Mouse (Mus musculus) CD4-positive helper T cell, adult 2 months (primary cell): ENCODE data around the gene a.
"Not testable (repeated sequence)": the region's sequence is repeated elsewhere in the genome, so short reads cannot be mapped to it uniquely, and the experiment has no call there.

Experiments
- DNase-seq: peaks from one replicate; pipeline ENCODE4 v3.0.0-alpha.2; 2012; ENCODE audit warnings: low read depth, missing footprints, low spot score

Gene a

GRCm38 (mm10) chr2:154922134-154922533 lies 130.9 kb downstream of the a start:
- DNase-seq: not testable (repeated sequence)

- no peak for DNase-seq
Observed at GRCm38 (mm10) chr2:154925411-154926031, 134.3 kb downstream of the a start.

- DNase-seq: no peak
Observed at GRCm38 (mm10) chr2:154926843-154927242, 135.6 kb downstream of the a start.

GRCm38 (mm10) chr2:154928298-154928697 lies 137.1 kb downstream of the a start:
- no peak for DNase-seq

GRCm38 (mm10) chr2:154933884-154934283 lies 142.7 kb downstream of the a start:
- peak; percentile 40 for DNase-seq

- DNase-seq: no peak
Observed at GRCm38 (mm10) chr2:154936106-154936505, 144.9 kb downstream of the a start.

GRCm38 (mm10) chr2:154936536-154937155 lies 145.4 kb downstream of the a start:
- DNase-seq: no peak

GRCm38 (mm10) chr2:154937547-154938390 lies 146.6 kb downstream of the a start:
- no peak for DNase-seq

GRCm38 (mm10) chr2:154941952-154942351 lies 150.8 kb downstream of the a start:
- DNase-seq: no peak

GRCm38 (mm10) chr2:154942546-154942945 lies 151.3 kb downstream of the a start:
- no peak for DNase-seq

- peak; percentile 49 for DNase-seq
Observed at GRCm38 (mm10) chr2:154943101-154943500, 151.9 kb downstream of the a start.

- DNase-seq: no peak
Observed at GRCm38 (mm10) chr2:154946921-154947320, 155.7 kb downstream of the a start.

GRCm38 (mm10) chr2:154949352-154949751 lies 158.2 kb downstream of the a start:
- DNase-seq: no peak

- DNase-seq: no peak
Observed at GRCm38 (mm10) chr2:154949877-154950276, 158.7 kb downstream of the a start.

- no peak for DNase-seq
Observed at GRCm38 (mm10) chr2:154950601-154951000, 159.4 kb downstream of the a start.

GRCm38 (mm10) chr2:154959486-154959885 lies 168.3 kb downstream of the a start:
- DNase-seq: no peak

- no peak for DNase-seq
Observed at GRCm38 (mm10) chr2:154959909-154960308, 168.7 kb downstream of the a start.

- no peak for DNase-seq
Observed at GRCm38 (mm10) chr2:154963176-154963575, 172.0 kb downstream of the a start.

- DNase-seq: not testable (repeated sequence)
Observed at GRCm38 (mm10) chr2:154969740-154970397, 178.7 kb downstream of the a start.

- DNase-seq: no peak
Observed at GRCm38 (mm10) chr2:154971919-154972692, 180.9 kb downstream of the a start.

- DNase-seq: no peak
Observed at GRCm38 (mm10) chr2:154972981-154973380, 181.8 kb downstream of the a start.
